Mouse (Mus musculus) spleen, adult 2 months (tissue): ENCODE data around the gene Hmg20a.

Source experiments
- CTCF ChIP-seq: fragments of 200-500 bp; IDR thresholded peaks from 2 replicates; pipeline ENCODE4 v1.5.1; 2011; ENCODE audit warnings: mild to moderate bottlenecking, inconsistent platforms; ENCODE audit not compliant: insufficient read depth, insufficient read length, insufficient replicate concordance; ENCODE audit errors: extremely low read depth
- POLR2A ChIP-seq: fragments of 200-500 bp; IDR thresholded peaks from 2 replicates; pipeline ENCODE4 v1.6.1; 2011; ENCODE audit warnings: low read depth, low read length, inconsistent platforms

- TF ChIP-seq CTCF (no peak), POLR2A (no peak)
These were observed 64.2 kb downstream of the Hmg20a start for GRCm38 (mm10) chr9:56482623-56483022.
